Mouse (Mus musculus) heart, embryonic 11.5 days (tissue): ENCODE data around the gene Exoc3. TPM values are rescaled to one million over a fixed set of nuclear protein-coding genes. Genes with fewer than 3 reads are reported as not detected.

ENCODE experiments used
- ATAC-seq: fragments of 200-750 bp; cut with Nextera tagmentation; replicated peaks from 2 replicates; pipeline ENCODE4 v1.8.0; 2017; ENCODE audit warnings: moderate library complexity; ENCODE audit not compliant: insufficient number of reproducible peaks, low FRiP score, low TSS enrichment
- H3K27ac ChIP-seq: fragments of 300-500 bp; sonication (generic); 2 replicates; pipeline ENCODE4 v1.5.1; 2014; ENCODE audit warnings: mild to moderate bottlenecking, low read depth, low read length
- H3K27me3 ChIP-seq: fragments of 300-500 bp; sonication (generic); 2 replicates; pipeline ENCODE4 v1.6.1; 2014; ENCODE audit warnings: mild to moderate bottlenecking, low read length, mixed read lengths; ENCODE audit not compliant: control insufficient read depth, insufficient read depth
- H3K36me3 ChIP-seq: fragments of 300-500 bp; sonication (generic); 2 replicates; pipeline ENCODE4 v1.6.1; 2014; ENCODE audit warnings: mild to moderate bottlenecking, low read length, moderate library complexity, mixed read lengths; ENCODE audit not compliant: control insufficient read depth, insufficient read depth
- H3K4me1 ChIP-seq: fragments of 300-500 bp; sonication (generic); 2 replicates; pipeline ENCODE4 v1.6.1; 2014; ENCODE audit warnings: low read length; ENCODE audit not compliant: control insufficient read depth, insufficient read depth
- H3K4me2 ChIP-seq: fragments of 300-500 bp; sonication (generic); 2 replicates; pipeline ENCODE4 v1.6.1; 2014; ENCODE audit warnings: mild to moderate bottlenecking, moderate library complexity
- H3K4me3 ChIP-seq: fragments of 300-500 bp; sonication (generic); 2 replicates; pipeline ENCODE4 v1.5.1; 2014; ENCODE audit warnings: low read depth, low read length
- H3K9ac ChIP-seq: fragments of 300-500 bp; sonication (generic); 2 replicates; pipeline ENCODE4 v1.6.1; 2014; ENCODE audit warnings: mild to moderate bottlenecking, low read depth, low read length, moderate library complexity
- H3K9me3 ChIP-seq: fragments of 300-500 bp; sonication (generic); replicated peaks from 2 replicates; pipeline ENCODE4 v1.6.1; 2016; ENCODE audit warnings: low read length; ENCODE audit not compliant: control insufficient read depth
- WGBS: fragments of 180-500 bp; shearing (Covaris S2); extraction: QIAGEN DNeasy Blood & Tissue Kit; methylation state at CpG from one replicate; pipeline ENCODE4 v1.1.7; 2014; ENCODE audit not compliant: insufficient replicate concordance; 5-methylcytosine and 5-hydroxymethylcytosine counted together
- polyA plus RNA-seq: library from polyadenylated mRNA; unstranded; fragments of >200 nt; fragmentation: Nextera tagmentation; extraction: Ambion mirVana; gene quantifications from 2 replicates; pipeline ENCODE4 v1.2.1, GENCODE M21; 2014

Gene Exoc3
- polyA plus RNA-seq, 1 experiment from 2014 or later, result 64.4 TPM

DNA sequence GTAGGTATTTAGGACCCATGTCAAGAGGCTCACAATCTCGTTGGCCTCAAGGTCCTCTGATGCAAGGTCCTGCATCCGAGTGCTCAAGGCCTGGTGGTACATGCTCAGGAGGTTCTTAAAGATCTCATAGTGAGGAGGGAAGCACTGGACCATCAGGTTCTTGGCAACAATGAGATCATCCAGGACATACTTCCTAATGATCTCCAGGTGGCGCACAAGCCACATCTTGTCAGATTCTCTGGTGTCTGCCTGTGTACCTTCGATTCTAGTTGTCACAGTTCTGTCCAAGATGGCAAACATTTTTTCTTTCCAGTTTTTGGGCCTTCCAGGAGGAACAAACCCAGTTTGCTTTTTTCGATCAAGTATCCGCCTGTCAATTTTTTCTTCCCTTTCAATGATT is 15.9 kb downstream of the Exoc3 start:
- Histone ChIP-seq H3K27me3 (no peaks in the 10 kb centered on the region), H3K9ac (no peak overlapping the region), H3K9me3 (no peaks in the 10 kb centered on the region), H3K4me3 (no peak overlapping the region), H3K4me2 (no peak overlapping the region), H3K36me3 (peaks cover 2% of the 10 kb centered on the region), H3K4me1 (no peaks in the 10 kb centered on the region), H3K27ac (no peak overlapping the region)
- 82% methylated on average over 6 of the region's 6 CpGs for whole genome bisulfite sequencing
- ATAC-seq, result no peak

DNA sequence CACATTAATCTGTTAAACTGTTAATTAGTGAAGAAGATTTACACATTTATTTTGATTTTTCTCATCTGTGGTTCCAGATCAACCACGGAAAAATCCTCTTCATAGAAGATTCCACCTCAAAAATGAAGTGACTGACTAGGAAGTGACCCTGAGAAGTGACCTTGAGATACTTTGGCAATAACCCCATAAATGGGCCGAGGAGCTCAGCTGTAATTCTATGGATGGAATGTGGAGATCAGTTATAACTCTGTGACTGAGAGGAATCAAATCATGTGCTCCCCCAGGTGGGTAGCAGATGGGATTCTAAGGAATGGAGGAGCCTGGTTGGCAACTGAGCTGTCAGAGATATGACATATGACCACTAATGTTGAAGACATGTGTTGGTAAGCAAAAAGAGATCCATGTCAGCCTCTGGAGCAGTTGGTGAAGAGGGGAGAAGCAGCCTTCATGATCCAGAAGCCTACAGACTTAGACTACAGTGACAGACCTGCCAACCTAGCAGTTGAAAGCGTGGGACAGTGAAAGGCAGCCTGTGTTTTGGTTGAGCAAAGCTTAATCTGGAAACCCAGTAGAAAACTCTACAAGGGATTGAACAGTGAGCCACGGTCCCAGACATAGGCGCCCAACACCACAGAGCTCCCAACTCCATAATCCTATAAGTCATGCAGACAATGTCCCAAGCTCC is 25.4 kb downstream of the Exoc3 start:
- Histone ChIP-seq H3K9me3 (no peaks in the 10 kb centered on the region), H3K27me3 (no peaks in the 10 kb centered on the region), H3K4me3 (no peak overlapping the region), H3K4me2 (no peak overlapping the region), H3K27ac (no peak overlapping the region), H3K36me3 (peaks cover 6% of the 10 kb centered on the region), H3K4me1 (no peaks in the 10 kb centered on the region), H3K9ac (no peak overlapping the region)
- no peak for ATAC-seq
- WGBS, result 88% methylated on average over 5 of the region's 5 CpGs

DNA sequence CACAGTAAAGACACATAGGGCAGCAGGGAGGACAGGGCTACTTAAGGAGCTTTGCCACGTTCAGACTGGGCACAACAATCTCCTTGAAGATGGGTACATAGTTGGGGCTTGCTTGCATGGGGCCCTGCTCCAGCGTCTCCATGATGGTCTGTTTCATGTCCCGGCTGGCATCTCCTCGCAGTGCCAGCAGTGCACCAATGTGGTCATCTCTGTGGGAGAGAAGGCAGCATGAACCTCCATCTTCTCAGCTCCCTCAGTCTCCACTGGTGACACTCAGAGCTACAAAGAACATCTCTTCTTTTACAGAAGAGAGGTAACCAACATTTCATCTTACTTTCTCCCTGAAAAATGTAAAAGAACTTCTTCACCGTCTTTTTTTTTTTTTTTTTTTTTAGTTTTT is 36.5 kb downstream of the Exoc3 start:
- no peaks in the 10 kb centered on the region for H3K4me1 ChIP-seq
- no peak overlapping the region for H3K9ac ChIP-seq
- H3K4me2 ChIP-seq, result no peak overlapping the region
- H3K36me3 ChIP-seq, result peaks cover 22% of the 10 kb centered on the region
- no peaks in the 10 kb centered on the region for H3K9me3 ChIP-seq
- H3K27me3 ChIP-seq, result no peaks in the 10 kb centered on the region
- ATAC-seq, result no peak
- no peak overlapping the region for H3K27ac ChIP-seq
- WGBS, result 89% methylated on average over 5 of the region's 5 CpGs
- no peak overlapping the region for H3K4me3 ChIP-seq

DNA sequence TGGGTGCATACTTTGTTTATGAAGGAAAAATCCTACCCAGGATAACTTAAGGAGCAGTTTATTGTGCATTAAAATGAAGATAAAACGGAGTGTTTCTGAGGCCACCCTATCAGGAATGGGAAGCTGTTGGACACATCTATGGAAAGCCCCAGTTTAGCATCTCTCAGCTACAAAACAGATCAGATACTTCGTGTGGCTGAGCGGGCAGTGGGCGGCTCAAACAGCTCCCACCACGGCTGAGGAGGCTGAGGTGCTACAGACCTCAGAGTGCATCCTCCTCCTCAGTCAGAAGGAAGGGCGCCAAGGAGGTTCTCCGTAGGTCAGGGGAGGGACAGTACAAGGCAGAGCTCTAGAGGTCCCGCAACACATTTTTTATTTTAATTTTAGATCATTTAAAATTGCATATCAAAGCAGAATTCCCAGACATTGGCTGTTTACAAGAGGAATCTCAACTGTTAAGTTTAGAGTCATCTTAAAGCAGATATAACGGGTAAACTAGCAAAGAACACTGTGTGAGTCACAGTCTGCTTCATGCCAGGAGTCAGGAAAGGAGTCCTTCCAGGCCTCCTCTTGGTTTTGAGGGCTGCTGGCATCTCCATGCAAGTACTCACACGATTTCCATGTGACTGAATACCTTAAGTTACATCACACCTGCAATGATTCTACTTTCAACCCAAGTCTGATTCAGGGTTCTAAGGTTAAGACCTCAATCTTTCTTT is 38.9 kb downstream of the Exoc3 start:
- WGBS, result 82% methylated on average over 10 of the region's 10 CpGs
- Histone ChIP-seq H3K9me3 (no peaks in the 10 kb centered on the region), H3K4me3 (no peak overlapping the region), H3K4me1 (peaks cover 7% of the 10 kb centered on the region; the same call in 1 of the 2 replicates), H3K4me2 (no peak overlapping the region), H3K27me3 (no peaks in the 10 kb centered on the region), H3K9ac (no peak overlapping the region), H3K36me3 (peaks cover 22% of the 10 kb centered on the region), H3K27ac (no peak overlapping the region)
- no peak for ATAC-seq

DNA sequence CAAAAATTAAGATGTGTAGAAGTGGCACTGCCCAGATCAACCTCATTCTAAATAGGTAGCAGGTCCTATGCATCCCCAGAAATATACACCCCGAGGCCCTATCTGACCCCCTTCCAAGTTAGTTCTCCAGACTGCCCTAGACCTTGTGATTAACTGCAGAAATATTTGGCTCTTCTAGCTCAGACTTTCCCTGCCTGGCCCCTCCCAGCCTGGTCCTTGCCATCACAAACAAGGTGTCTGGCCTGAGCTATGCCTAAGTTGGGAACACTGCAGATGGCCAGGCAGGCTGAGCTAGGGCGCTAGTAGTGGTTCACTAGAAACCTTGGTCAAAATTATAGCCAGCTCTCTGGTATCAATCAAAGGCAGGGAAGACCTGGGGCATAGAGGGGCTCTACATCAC is 41.0 kb downstream of the Exoc3 start:
- Histone ChIP-seq H3K27me3 (no peaks in the 10 kb centered on the region), H3K9ac (no peak overlapping the region), H3K27ac (no peak overlapping the region), H3K36me3 (peaks cover 9% of the 10 kb centered on the region), H3K9me3 (no peaks in the 10 kb centered on the region), H3K4me1 (peaks cover 7% of the 10 kb centered on the region; the same call in 1 of the 2 replicates), H3K4me3 (peak overlapping the region; percentile 57; the same call in 1 of the 2 replicates), H3K4me2 (no peak overlapping the region; the same call in 1 of the 2 replicates)
- ATAC-seq, result no peak
- 88% methylated on average over 2 of the region's 2 CpGs for WGBS

DNA sequence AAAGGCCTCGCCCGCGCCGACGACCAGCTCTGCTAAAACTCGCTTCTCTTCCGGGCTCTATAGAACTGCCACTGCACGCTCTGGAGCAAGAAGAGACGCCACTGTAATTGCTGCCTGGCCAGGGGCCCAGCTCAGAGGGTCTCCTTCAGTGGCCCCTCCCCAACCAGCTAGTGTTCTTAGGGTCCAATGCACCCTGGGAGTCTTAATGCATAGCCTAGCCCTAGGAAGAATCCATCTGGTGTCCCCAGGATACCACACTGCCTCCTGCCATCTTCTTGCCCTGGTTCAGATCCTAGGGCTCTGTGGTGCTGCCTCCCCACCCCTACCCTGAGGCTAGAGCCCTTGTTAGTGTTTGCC is 41.5 kb downstream of the Exoc3 start:
- Histone ChIP-seq H3K4me1 (peaks cover 7% of the 10 kb centered on the region; the same call in 1 of the 2 replicates), H3K4me2 (peak overlapping the region; percentile 81), H3K9ac (peak overlapping the region; percentile 70), H3K27me3 (no peaks in the 10 kb centered on the region), H3K9me3 (no peaks in the 10 kb centered on the region), H3K27ac (no peak overlapping the region), H3K36me3 (peaks cover 7% of the 10 kb centered on the region), H3K4me3 (peak overlapping the region; percentile 57)
- 0 out of 2 replicates have a peak, but pooled peaks have one; percentile 23 for ATAC-seq
- 14% methylated on average over 9 of the region's 9 CpGs for WGBS

DNA sequence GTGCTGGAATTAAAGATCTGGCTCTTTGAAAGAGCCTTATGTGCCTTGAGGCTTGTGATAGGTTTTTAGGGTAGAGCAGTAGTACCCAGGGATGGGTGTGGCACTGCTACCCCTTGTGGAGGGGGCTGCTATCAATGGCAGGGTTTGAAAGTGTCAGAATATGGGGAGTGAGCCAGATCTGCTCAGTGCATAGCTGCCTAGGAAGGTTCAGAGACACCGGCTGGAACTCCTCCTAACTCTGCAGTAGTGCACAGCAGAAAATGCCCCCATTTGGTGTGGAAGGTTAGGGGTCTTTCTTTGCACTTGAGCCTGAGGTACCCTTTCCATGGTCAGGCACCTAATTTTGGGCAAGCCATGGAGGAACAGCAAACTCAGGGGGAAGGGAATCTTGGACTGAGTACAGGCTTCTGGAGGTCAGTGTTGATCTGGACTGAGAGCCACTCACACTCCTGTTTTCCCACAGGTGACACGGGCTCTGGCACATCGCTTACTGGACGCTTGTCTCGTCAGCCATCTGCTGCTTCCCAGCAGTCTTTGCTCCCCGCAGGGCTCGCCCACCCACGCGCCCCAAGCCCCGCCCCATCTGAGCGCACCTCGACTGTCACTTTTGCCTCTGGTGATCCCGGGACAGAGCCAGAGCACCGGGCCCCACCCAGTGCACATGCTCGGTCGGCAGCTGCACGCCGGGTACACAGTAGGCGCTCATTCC is 42.0 kb downstream of the Exoc3 start:
- ATAC-seq, result peak; percentile 79
- Histone ChIP-seq H3K36me3 (peaks cover 3% of the 10 kb centered on the region), H3K4me1 (peaks cover 7% of the 10 kb centered on the region; the same call in 1 of the 2 replicates), H3K27ac (no peak overlapping the region), H3K9me3 (no peaks in the 10 kb centered on the region), H3K9ac (peak overlapping the region; percentile 70), H3K27me3 (no peaks in the 10 kb centered on the region), H3K4me3 (peak overlapping the region; percentile 57), H3K4me2 (peak overlapping the region; percentile 81)
- WGBS, result 12% methylated on average over 19 of the region's 19 CpGs

DNA sequence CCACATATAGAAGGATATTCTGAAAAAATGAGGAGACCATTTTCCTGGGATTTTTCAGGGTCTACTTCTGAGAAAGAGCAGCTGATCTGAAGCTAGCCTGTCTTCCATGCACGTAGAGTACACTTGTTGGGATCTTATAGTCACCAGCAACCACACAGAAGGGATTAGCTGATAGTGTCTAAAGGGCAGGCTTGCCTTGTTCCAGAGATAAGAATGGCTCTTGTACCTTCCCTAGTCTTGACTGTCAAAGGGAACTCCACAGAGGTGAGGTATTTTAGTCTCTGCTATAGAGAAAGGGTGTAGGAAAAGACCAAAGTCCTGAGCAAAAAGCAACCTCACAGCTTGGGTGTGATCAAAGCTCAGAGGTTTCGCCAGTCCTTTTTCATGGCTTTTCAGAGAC is 61.2 kb downstream of the Exoc3 start:
- ATAC-seq, result no peak
- H3K9ac ChIP-seq, result no peak overlapping the region
- 67% methylated on average over 2 of the region's 2 CpGs for WGBS
- no peaks in the 10 kb centered on the region for H3K9me3 ChIP-seq
- no peak overlapping the region for H3K4me2 ChIP-seq
- H3K27ac ChIP-seq, result no peak overlapping the region
- no peaks in the 10 kb centered on the region for H3K36me3 ChIP-seq
- H3K4me1 ChIP-seq, result no peaks in the 10 kb centered on the region
- no peaks in the 10 kb centered on the region for H3K27me3 ChIP-seq
- H3K4me3 ChIP-seq, result no peak overlapping the region
